Mouse (Mus musculus): ENCODE data around the gene Limch1.

GRCm38 (mm10) chr5:66701951-66702350 lies 43.7 kb upstream of the Limch1 start:
- no peak for TF ChIP-seq EP300 (optimal IDR thresholded peaks at IDR 0.05)
- TF ChIP-seq CTCF (IDR thresholded peaks at IDR 0.05; ENCODE audit: low read depth): no peak

Measured in stomach, postnatal 0 days (tissue).